Mouse (Mus musculus): ENCODE results near the gene Auts2. TPM values are rescaled to one million over a fixed set of nuclear protein-coding genes. Genes with fewer than 3 reads are reported as not detected.

The Auts2 gene
- polyA plus RNA-seq, 1 experiment from 2014 or later = 7.5 TPM

DNA sequence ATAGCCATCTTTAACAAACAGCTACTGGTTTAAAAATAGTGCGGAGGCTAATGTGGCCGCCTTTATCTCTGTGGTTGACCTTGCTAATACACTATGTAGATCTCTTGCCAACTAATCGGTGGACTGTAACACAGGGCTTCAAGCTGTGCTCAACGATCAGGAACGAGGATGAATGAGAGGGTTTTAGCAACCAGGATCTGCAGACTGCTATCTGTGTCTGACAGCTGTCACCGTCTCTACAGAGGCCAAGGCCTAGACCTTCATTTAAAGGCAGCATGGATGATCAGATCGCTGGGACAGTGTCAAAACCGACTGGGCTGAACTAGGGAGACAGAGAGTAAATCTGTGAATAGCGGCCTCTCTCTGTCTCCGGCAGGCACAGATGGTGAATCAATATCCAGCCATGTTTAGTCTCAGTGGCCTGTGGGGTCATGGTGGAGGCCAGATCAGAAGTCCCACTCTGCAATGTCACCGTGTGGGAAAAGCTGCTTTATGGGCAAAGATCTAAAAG lies 892.7 kb downstream of the Auts2 start:
- Histone ChIP-seq H3K36me3 (ENCODE audit: insufficient read depth, low read length) (no peaks in the 10 kb centered on the region), H3K27ac (no peak overlapping the region), H3K4me3 (replicated peaks; ENCODE audit: low read depth, low read length) (no peak overlapping the region), H3K9me3 (replicated peaks; ENCODE audit: low read length) (no peaks in the 10 kb centered on the region), H3K9ac (ENCODE audit: low read depth, low read length) (no peak overlapping the region), H3K4me1 (replicated peaks; ENCODE audit: insufficient read depth, low read length) (peaks cover 13% of the 10 kb centered on the region; the same call in 1 of the 2 replicates), H3K27me3 (ENCODE audit: insufficient read depth, low read length) (no peaks in the 10 kb centered on the region), H3K4me2 (ENCODE audit: low read length) (no peak overlapping the region)
- 19% methylated on average over 11 of the region's 11 CpGs for whole genome bisulfite sequencing
- DNase-seq (ENCODE audit: low spot score) = peak; percentile 44
- ATAC-seq (replicated peaks; ENCODE audit: low FRiP score, low read depth) = no peak
- TF ChIP-seq CTCF (IDR thresholded peaks at IDR 0.05; ENCODE audit: low read depth) = no peak

DNA sequence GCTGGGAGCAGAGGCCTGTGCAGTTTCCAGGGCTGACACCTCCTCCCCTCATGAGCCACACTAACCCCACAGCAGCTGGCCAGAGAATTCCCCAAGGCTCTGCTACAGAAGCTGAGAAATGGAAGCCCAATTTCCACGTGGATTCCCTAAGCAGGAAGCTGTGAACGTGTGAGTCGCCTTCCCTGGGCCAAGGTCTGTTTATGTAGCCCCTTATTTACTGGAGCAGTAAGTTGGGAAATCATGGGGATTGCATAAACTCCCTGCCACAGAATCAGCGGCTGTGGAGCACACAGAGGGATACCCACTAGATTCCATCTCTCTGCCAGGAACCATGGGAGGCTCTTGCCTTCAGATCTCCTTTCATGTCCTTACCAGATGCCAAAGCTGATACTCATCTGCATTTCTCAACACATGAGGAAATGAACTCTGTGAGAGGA lies 895.4 kb downstream of the Auts2 start:
- H3K4me2 ChIP-seq (ENCODE audit: low read length) = no peak overlapping the region
- no peaks in the 10 kb centered on the region for H3K9me3 ChIP-seq (replicated peaks; ENCODE audit: low read length)
- H3K27me3 ChIP-seq (ENCODE audit: insufficient read depth, low read length) = no peaks in the 10 kb centered on the region
- DNase-seq (ENCODE audit: low spot score) = peak; percentile 39
- no peak for ATAC-seq (replicated peaks; ENCODE audit: low FRiP score, low read depth)
- H3K4me1 ChIP-seq (replicated peaks; ENCODE audit: insufficient read depth, low read length) = peaks cover 18% of the 10 kb centered on the region
- H3K27ac ChIP-seq = no peak overlapping the region
- WGBS = 15% methylated on average over 4 of the region's 4 CpGs
- no peaks in the 10 kb centered on the region for H3K36me3 ChIP-seq (ENCODE audit: insufficient read depth, low read length)
- no peak overlapping the region for H3K9ac ChIP-seq (ENCODE audit: low read depth, low read length)
- no peak overlapping the region for H3K4me3 ChIP-seq (replicated peaks; ENCODE audit: low read depth, low read length)
- no peak for TF ChIP-seq CTCF (IDR thresholded peaks at IDR 0.05; ENCODE audit: low read depth)

DNA sequence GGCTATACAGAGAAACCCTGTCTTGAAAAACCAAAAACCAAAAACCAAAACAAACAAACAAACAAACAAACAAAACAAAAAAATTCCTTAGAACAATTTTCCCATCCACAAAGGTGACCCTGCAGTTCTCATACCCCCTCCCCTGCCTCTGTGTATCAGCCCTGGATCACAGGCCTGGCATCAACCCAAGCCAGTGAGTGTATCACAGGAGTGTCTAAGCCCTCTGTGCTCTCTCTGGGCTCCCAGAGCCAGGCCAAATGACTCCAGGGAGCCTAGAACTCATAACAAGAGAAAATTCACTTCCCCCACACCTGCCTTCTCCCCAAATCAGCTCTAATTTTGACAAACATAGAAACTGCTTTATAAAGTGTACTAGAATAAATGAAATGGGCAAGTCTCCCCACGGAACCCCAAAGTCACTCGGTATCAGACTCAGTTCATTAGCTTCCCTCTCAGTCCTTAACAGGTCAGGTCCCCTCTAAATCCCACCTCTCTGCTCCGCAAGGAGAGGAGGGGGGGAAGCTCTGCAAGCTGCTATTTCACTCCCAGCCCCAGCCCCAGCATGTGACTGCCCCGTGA lies 896.0 kb downstream of the Auts2 start:
- Histone ChIP-seq H3K36me3 (ENCODE audit: insufficient read depth, low read length) (no peaks in the 10 kb centered on the region), H3K4me2 (ENCODE audit: low read length) (no peak overlapping the region), H3K27me3 (ENCODE audit: insufficient read depth, low read length) (no peaks in the 10 kb centered on the region), H3K4me1 (replicated peaks; ENCODE audit: insufficient read depth, low read length) (peaks cover 18% of the 10 kb centered on the region), H3K4me3 (replicated peaks; ENCODE audit: low read depth, low read length) (no peak overlapping the region), H3K9ac (ENCODE audit: low read depth, low read length) (no peak overlapping the region), H3K27ac (no peak overlapping the region), H3K9me3 (replicated peaks; ENCODE audit: low read length) (no peaks in the 10 kb centered on the region)
- DNase-seq (ENCODE audit: low spot score) (no peak), ATAC-seq (replicated peaks; ENCODE audit: low FRiP score, low read depth) (no peak)
- WGBS = 29% methylated on average over 4 of the region's 4 CpGs
- no peak for TF ChIP-seq CTCF (IDR thresholded peaks at IDR 0.05; ENCODE audit: low read depth)

DNA sequence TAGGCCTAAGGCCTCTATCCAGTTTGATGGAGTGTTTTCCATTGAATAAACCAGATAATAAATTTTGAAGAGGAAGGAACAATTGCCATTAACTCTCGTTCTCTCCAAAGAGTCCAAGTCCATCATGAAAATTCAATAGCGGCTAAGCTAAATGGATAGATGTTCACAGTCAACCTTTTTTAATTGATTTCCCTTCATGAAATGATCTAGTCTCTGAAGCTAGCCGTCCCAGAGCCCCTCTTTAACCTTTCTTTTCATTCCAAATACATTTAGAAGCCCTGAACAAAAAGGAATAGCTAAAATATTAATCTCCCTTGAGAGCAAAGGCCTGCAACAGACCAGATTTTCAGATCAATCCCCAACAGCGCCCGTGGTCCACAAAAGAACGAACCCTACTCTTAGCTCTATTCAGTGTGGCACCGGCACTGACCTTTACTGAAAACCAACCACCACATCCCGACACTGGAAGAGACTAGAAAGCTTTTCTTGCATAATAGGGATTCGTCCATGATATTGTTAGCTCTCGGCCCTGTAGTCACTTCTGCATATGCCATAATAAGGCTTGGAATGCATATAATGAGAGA lies 896.9 kb downstream of the Auts2 start:
- Histone ChIP-seq H3K27me3 (ENCODE audit: insufficient read depth, low read length) (no peaks in the 10 kb centered on the region), H3K27ac (no peak overlapping the region), H3K9me3 (replicated peaks; ENCODE audit: low read length) (no peaks in the 10 kb centered on the region), H3K4me1 (replicated peaks; ENCODE audit: insufficient read depth, low read length) (peaks cover 18% of the 10 kb centered on the region), H3K4me2 (ENCODE audit: low read length) (no peak overlapping the region), H3K4me3 (replicated peaks; ENCODE audit: low read depth, low read length) (no peak overlapping the region), H3K36me3 (ENCODE audit: insufficient read depth, low read length) (no peaks in the 10 kb centered on the region), H3K9ac (ENCODE audit: low read depth, low read length) (no peak overlapping the region)
- DNase-seq (ENCODE audit: low spot score) (no peak), ATAC-seq (replicated peaks; ENCODE audit: low FRiP score, low read depth) (no peak)
- TF ChIP-seq CTCF (IDR thresholded peaks at IDR 0.05; ENCODE audit: low read depth) = no peak
- WGBS = 79% methylated on average over 10 of the region's 10 CpGs

DNA sequence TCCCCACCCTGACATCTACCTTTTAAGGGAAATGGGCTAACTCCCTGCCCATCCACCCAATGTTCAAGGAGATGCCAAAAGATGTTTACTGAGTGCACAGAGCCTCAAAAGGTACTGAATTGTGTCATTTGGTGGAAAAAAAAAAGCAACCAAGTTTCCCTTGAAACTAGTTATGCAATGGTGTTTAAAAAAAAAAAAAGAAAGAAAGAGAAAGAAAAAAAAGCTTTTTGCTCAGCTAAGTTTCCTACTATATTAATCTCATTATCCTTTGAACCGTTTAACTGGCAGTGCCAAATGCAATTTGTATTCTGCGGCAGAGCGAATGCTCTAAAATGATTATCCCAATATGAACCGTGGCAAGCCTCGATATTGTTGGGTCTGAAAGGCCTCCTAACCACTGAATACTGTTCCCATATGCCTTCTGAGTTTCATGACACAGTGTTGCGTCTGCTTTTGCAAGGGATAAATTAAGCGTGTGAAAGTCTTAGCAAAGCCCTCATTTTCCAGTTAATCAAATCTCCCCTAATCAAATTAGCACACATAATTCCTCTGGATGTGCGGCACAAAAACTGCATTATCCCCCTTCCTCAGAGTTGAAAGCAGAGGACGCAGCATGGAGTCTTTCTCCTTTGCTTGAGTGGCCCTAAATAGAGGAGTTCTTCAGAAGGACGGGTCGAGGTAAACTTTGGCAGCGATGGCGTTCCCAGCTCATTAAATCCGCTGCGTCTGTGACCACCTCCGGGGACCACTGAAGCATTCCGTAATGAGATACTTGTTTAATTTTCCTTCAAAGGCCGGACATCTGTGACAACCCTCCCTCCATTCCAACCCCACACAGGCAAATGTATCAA lies 897.6 kb downstream of the Auts2 start:
- DNase-seq (ENCODE audit: low spot score) = peak; percentile 52
- H3K4me1 ChIP-seq (replicated peaks; ENCODE audit: insufficient read depth, low read length) = peaks cover 15% of the 10 kb centered on the region

DNA sequence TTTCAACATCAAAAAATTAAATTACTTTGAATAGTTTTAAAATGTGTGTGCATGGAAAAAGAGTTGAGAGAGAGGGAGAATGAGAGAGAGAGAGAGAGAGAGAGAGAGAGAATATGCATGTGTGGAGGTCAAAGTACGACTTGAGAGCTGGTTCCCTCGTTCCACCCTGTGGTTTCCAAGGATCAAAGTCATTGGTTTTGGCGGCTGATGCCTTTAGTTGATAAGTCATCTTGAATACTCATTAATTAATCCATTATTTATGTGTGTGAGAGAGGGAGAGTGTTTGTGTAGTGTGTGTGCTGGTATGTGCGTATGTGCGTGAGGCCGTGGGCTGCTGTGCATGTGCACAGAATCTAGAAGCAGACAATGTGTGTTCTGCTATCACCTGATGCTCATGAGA lies 898.8 kb downstream of the Auts2 start:
- H3K27ac ChIP-seq = no peak overlapping the region
- no peaks in the 10 kb centered on the region for H3K9me3 ChIP-seq (replicated peaks; ENCODE audit: low read length)
- DNase-seq (ENCODE audit: low spot score) (no peak), ATAC-seq (replicated peaks; ENCODE audit: low FRiP score, low read depth) (no peak)
- TF ChIP-seq CTCF (IDR thresholded peaks at IDR 0.05; ENCODE audit: low read depth) = no peak
- H3K36me3 ChIP-seq (ENCODE audit: insufficient read depth, low read length) = no peaks in the 10 kb centered on the region
- H3K4me2 ChIP-seq (ENCODE audit: low read length) = no peak overlapping the region
- H3K27me3 ChIP-seq (ENCODE audit: insufficient read depth, low read length) = no peaks in the 10 kb centered on the region
- H3K4me3 ChIP-seq (replicated peaks; ENCODE audit: low read depth, low read length) = no peak overlapping the region
- H3K4me1 ChIP-seq (replicated peaks; ENCODE audit: insufficient read depth, low read length) = peaks cover 9% of the 10 kb centered on the region
- 63% methylated on average over 6 of the region's 6 CpGs for WGBS
- H3K9ac ChIP-seq (ENCODE audit: low read depth, low read length) = no peak overlapping the region

More for the DNA sequence above, 897.6 kb downstream of the Auts2 start:
- H3K9me3 ChIP-seq (replicated peaks; ENCODE audit: low read length) = no peaks in the 10 kb centered on the region
- no peak overlapping the region for H3K4me2 ChIP-seq (ENCODE audit: low read length)
- H3K36me3 ChIP-seq (ENCODE audit: insufficient read depth, low read length) = no peaks in the 10 kb centered on the region
- H3K27me3 ChIP-seq (ENCODE audit: insufficient read depth, low read length) = no peaks in the 10 kb centered on the region
- ATAC-seq (replicated peaks; ENCODE audit: low FRiP score, low read depth) = no peak
- 54% methylated on average over 18 of the region's 18 CpGs for WGBS
- H3K9ac ChIP-seq (ENCODE audit: low read depth, low read length) = no peak overlapping the region
- no peak overlapping the region for H3K27ac ChIP-seq
- H3K4me3 ChIP-seq (replicated peaks; ENCODE audit: low read depth, low read length) = no peak overlapping the region
- no peak for TF ChIP-seq CTCF (IDR thresholded peaks at IDR 0.05; ENCODE audit: low read depth)

All from kidney, postnatal 0 days (tissue).